Mouse (Mus musculus) gastrocnemius, adult 8-10 months (tissue): ENCODE data around the gene Gigyf1. TPM values are rescaled to one million over a fixed set of nuclear protein-coding genes. Genes with fewer than 3 reads are reported as not detected.

Experiments used
- DNase-seq, 2 experiments: peaks; one replicate each; pipeline ENCODE4 v3.0.0; 2022; ENCODE audit warnings: low spot score in 2 of 2
- total RNA-seq, 4 experiments: library from RNA; stranded (reverse); gene quantifications; 2 replicates each; pipeline ENCODE4 v1.2.4; 2022

Gene Gigyf1
- total RNA-seq, 4 experiments from 2014 or later, result 21.2 to 25.5 (median 22.6) TPM

- DNase-seq, result no peak
Measured at GRCm38 (mm10) chr5:137513951-137514721, 4.2 kb upstream of the Gigyf1 start.

DNA sequence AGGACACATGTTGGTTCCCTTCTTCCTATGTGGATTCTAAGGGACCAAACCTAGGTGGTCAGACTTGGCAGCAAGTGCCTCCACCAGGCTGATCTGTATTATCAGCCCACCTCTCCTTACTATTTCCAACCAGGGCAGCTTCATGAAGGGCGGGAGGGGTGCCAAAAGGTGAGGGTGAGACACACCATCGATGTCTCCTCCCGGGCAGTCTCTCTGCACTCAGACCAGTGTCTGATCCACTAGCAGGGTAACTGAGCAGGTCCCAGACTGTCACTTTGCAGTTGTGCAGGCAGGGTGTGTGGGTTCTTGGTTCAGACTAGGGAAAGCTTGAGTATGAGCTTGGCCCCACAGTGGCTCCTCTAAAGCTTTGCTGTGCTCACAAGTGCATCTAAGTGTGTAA, 3.5 kb upstream of the Gigyf1 start:
- DNase-seq, result no peak

DNA sequence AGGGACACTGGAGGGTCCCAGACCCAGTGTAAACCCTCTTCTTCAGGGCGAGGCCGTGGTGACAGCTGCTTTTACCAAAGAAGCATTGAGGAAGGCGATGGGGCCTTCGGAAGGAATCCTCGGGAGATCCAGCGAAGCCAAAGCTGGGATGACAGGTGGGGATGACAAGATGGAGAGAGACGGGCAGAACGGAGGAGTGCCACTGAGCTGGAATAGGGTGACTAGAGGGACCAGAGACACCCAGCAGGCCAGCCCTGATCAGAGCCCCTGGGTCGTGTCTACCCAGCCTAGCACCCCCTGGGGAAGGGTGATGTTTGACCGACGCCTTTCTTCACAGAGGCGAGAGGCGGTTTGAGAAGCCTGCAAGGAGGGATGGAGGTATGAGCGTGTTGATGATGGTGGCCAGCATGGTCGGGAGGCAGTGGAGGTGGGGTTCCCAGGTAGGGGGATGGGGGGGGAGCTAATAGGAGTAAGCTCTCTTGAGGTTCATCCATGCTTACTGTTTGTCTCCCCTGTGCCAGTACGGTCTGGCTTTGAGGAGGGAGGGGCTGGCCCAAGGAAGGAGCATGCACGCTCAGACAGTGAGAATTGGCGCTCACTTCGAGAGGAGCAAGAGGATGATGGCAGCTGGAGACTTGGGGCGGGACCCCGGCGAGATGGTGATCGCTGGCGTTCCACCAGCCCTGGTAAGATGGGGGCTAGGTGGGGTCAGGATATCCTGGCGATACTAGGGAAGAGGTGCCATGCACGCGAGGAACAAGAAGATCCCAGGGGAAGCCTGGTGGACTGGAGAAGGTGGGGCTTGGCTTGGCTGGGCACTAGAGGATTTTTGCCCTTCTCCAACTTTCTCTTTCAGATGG, 1.6 kb downstream of the Gigyf1 start:
- DNase-seq, result no peak

GRCm38 (mm10) chr5:137521861-137522260, 3.5 kb downstream of the Gigyf1 start:
- no peak for DNase-seq

GRCm38 (mm10) chr5:137522711-137523110, 4.4 kb downstream of the Gigyf1 start:
- no peak for DNase-seq

GRCm38 (mm10) chr5:137523396-137524250, 5.3 kb downstream of the Gigyf1 start:
- no peak for DNase-seq

GRCm38 (mm10) chr5:137524251-137524515, 5.8 kb downstream of the Gigyf1 start:
- no peak for DNase-seq

GRCm38 (mm10) chr5:137524671-137525070, 6.3 kb downstream of the Gigyf1 start:
- no peak for DNase-seq

GRCm38 (mm10) chr5:137525511-137525910, 7.2 kb downstream of the Gigyf1 start:
- no peak for DNase-seq

DNA sequence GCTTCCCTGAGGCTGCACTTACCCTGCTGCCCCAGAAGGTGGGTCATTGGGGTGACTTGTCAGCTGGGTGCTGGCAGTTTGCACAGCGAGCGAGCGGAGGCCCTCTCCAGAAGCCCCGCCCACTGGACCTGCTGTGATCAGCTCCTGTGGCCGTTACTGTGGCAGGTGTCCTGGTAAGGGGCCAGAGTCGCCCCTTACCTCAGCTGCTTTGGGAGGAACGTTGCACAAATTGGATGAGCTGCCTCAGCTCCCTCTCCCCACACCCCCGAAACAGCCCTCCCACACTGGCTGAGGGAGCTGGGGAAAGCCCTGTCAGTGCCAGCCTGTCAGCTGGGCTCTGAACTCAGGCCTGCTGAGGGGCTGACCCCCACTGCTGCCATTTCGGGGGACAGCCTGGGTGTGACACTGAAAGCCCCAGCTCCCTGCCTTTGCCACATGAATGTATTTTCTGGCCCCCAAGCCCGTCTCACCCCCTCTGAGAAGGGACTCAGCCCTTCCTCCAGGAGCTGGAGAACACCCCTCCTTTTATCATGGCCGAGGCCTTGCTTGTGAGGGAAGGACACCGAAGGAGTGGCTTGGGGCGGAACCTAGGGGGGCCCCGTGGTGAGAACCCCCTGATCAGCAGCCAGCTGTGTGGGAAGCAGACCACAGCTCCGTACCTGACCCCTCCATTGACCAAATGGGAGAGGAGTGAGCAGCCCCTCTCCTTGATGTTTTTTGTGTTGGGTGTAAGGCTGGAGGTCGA, 8.0 kb downstream of the Gigyf1 start:
- DNase-seq, result no peak

- DNase-seq, result no peak
Measured at GRCm38 (mm10) chr5:137527413-137527812, 9.1 kb downstream of the Gigyf1 start.

DNA sequence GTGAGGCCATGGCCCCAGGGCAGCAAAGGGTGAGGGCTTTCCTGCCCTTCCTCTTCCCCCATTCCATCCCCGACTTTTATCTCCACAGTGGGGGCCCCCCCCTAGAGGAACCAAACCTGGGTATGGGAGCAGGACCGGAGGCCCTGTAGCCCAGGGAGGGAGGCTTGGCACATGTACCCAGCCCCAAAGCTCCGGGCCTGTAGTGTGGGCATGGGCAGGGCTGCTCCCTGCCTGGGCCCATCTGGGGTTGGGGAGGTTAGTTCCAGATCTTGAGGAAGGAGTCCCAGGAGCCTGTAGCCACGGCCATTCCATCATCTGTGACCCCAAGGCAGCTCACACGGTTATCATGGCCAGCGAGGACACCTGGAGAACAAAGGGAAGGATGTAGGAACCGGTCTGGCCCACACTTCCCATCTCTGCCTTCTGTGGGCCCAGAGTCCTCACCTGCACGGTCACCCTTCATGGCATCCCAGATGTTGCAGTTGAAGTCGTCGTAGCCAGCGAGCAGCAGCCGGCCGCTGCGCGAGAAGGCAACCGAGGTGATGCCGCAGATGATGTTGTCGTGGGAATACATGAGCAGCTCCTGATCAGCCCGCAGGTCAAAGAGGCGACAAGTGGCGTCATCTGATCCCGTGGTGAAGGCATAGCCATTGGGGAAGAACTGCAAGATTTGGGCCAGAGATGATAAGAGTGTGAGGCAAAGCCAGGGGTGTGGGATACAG, 10.1 kb downstream of the Gigyf1 start:
- DNase-seq, result no peak

DNA sequence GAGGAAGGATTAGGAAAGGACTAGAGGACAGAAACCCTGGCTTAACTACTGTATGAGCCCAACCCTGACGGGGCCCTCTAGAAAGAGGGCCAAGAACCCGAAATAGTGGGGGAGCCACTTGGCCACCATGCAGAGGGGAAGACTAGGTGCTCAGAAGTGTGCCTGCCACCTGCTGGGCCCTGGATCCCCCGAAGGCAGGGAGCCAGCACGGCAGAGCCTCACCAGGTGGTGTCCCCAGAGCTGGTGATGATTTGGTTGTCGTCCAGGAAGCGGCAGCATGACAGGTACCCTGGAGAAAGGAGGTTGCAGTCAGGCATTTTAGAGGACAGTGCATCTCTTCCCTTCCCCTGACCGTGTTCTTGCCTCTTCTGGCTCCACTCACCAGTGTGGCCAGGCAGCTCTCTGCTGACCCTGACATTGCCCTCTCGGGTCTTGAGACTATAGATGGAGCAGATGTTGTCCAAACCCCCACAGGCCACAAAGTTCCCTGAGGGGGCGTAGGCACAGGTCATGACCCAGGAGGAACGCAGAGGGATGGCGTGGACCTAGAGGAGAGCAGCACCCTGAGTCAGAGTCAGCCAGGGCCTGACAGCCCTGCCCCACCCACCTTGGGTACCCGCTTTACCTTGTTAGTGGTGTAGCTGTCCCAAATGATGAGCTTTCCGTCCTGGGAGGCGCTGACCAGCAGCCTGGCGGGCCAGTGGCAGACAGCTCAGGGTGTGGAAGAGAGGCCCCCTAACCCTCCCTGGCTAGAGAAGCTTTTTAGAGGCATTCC, 11.1 kb downstream of the Gigyf1 start:
- no peak for DNase-seq

DNA sequence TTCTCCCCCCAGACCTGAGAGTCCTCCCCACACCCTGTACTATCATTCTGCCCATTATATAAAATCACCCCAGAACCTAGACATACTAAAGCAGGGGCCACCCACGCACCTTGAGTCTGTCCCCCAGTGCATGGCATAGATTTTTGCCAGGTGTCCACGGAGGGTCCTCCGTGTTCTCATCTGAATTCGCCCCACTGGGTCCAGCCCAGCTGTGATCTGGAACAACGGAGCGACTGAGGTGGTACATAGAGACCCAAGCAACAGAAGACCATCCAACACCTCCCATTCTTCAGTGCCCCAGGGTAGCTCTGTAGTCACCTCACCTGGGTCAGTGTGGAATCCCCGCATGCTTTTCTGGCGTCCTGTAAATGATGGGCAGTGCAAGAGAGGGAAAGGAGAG, 11.7 kb downstream of the Gigyf1 start:
- no peak for DNase-seq

DNA sequence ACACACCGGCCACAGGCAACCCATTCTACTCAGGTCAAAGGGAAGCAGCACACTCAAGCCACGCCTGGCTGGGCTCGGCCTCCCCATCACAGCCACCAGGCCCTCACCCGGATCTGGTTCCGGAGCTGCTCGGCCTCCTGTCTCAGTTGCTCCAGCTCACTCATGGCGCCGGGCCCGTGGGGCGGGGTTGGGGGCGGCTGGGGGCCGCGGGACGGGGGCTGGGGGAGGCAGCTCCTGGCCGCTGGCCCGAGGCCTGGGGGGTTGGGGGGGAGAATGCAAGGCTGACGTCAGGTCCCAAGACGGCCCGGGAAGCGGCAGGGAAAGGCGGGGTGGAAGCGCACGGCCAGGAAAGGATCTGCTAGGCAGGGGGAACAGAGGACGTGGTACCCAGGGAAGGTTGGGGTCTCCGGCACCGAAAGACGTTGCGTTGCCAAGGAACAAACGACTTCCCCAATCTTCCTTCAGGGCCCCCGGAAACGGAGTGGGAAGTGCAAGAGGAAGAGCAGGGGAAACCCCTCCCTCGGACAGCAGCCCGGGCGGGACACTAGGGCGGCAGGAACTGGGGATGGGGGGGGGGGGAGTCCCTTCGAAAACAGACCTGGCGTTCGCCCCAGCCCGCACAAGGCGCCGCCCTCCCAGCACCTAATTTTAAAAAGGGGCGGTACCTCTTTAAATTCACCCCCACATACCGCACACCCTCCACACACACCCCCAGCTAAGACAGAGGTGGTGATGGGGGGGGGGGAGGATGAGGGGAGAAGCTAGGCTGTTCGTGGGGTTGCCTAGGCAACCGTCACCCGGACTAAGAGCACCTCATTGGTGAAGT, 12.5 kb downstream of the Gigyf1 start:
- DNase-seq, result peak; percentile 50 to 58

- no peak for DNase-seq
Measured at GRCm38 (mm10) chr5:137531414-137532130, 13.2 kb downstream of the Gigyf1 start.

GRCm38 (mm10) chr5:137532131-137532807, 13.9 kb downstream of the Gigyf1 start:
- no peak for DNase-seq

GRCm38 (mm10) chr5:137532808-137533116, 14.4 kb downstream of the Gigyf1 start:
- DNase-seq, result no peak
